Mouse (Mus musculus): ENCODE data around the gene Ttll1. TPM values are rescaled to one million over a fixed set of nuclear protein-coding genes. Genes with fewer than 3 reads are reported as not detected.

Gene Ttll1
- polyA plus RNA-seq, 1 experiment from 2014 or later: 101 TPM

- no peak overlapping the region for H3K27ac ChIP-seq (replicated peaks)
- H3K4me2 ChIP-seq (replicated peaks): no peak overlapping the region
- 75% methylated on average over 6 of the region's 6 CpGs for WGBS
- H3K4me3 ChIP-seq: no peak overlapping the region
- no peaks in the 10 kb centered on the region for H3K27me3 ChIP-seq
- H3K4me1 ChIP-seq: no peaks in the 10 kb centered on the region
- ATAC-seq (replicated peaks): no peak
- H3K36me3 ChIP-seq: peaks cover 88% of the 10 kb centered on the region
- no peaks in the 10 kb centered on the region for H3K9me3 ChIP-seq
- H3K9ac ChIP-seq (replicated peaks): no peak overlapping the region
Observed at GRCm38 (mm10) chr15:83494572-83494920, 16.1 kb downstream of the Ttll1 start.

- Histone ChIP-seq H3K36me3 (peaks cover 90% of the 10 kb centered on the region), H3K27ac (replicated peaks) (no peak overlapping the region), H3K9me3 (no peaks in the 10 kb centered on the region), H3K4me1 (no peaks in the 10 kb centered on the region), H3K27me3 (no peaks in the 10 kb centered on the region), H3K4me2 (replicated peaks) (no peak overlapping the region), H3K9ac (replicated peaks) (no peak overlapping the region), H3K4me3 (no peak overlapping the region)
- 82% methylated on average over 7 of the region's 7 CpGs for WGBS
- ATAC-seq (replicated peaks): no peak
Observed at GRCm38 (mm10) chr15:83493856-83494571, 16.7 kb downstream of the Ttll1 start.

GRCm38 (mm10) chr15:83491891-83492290 lies 18.8 kb downstream of the Ttll1 start:
- Histone ChIP-seq H3K4me3 (no peak overlapping the region), H3K4me2 (replicated peaks) (no peak overlapping the region), H3K4me1 (no peaks in the 10 kb centered on the region), H3K36me3 (peaks cover 80% of the 10 kb centered on the region), H3K27me3 (no peaks in the 10 kb centered on the region), H3K9ac (replicated peaks) (no peak overlapping the region), H3K27ac (replicated peaks) (no peak overlapping the region), H3K9me3 (no peaks in the 10 kb centered on the region)
- WGBS: 85% methylated on average over 5 of the region's 5 CpGs
- no peak for ATAC-seq (replicated peaks)

- Histone ChIP-seq H3K9me3 (no peaks in the 10 kb centered on the region), H3K27me3 (no peaks in the 10 kb centered on the region), H3K27ac (replicated peaks) (no peak overlapping the region), H3K4me1 (no peaks in the 10 kb centered on the region), H3K4me3 (no peak overlapping the region), H3K9ac (replicated peaks) (no peak overlapping the region), H3K36me3 (peaks cover 73% of the 10 kb centered on the region), H3K4me2 (replicated peaks) (no peak overlapping the region)
- ATAC-seq (replicated peaks): no peak
- 93% methylated on average over 20 of the region's 20 CpGs for WGBS
Observed at GRCm38 (mm10) chr15:83489471-83489870, 21.2 kb downstream of the Ttll1 start.

GRCm38 (mm10) chr15:83487477-83488115 lies 23.1 kb downstream of the Ttll1 start:
- 65% methylated on average over 9 of the region's 9 CpGs for WGBS
- no peaks in the 10 kb centered on the region for H3K4me1 ChIP-seq
- no peak overlapping the region for H3K9ac ChIP-seq (replicated peaks)
- no peaks in the 10 kb centered on the region for H3K9me3 ChIP-seq
- no peak overlapping the region for H3K4me3 ChIP-seq
- peaks cover 64% of the 10 kb centered on the region for H3K36me3 ChIP-seq
- ATAC-seq (replicated peaks): no peak
- no peaks in the 10 kb centered on the region for H3K27me3 ChIP-seq
- H3K27ac ChIP-seq (replicated peaks): no peak overlapping the region
- no peak overlapping the region for H3K4me2 ChIP-seq (replicated peaks)

GRCm38 (mm10) chr15:83484311-83484710 lies 26.4 kb downstream of the Ttll1 start:
- H3K9ac ChIP-seq (replicated peaks): no peak overlapping the region
- no peaks in the 10 kb centered on the region for H3K27me3 ChIP-seq
- no peak overlapping the region for H3K4me3 ChIP-seq
- H3K4me1 ChIP-seq: no peaks in the 10 kb centered on the region
- H3K9me3 ChIP-seq: no peaks in the 10 kb centered on the region
- ATAC-seq (replicated peaks): no peak
- H3K27ac ChIP-seq (replicated peaks): no peak overlapping the region
- H3K4me2 ChIP-seq (replicated peaks): no peak overlapping the region
- WGBS: 91% methylated on average over 10 of the region's 10 CpGs
- H3K36me3 ChIP-seq: peaks cover 37% of the 10 kb centered on the region

- no peak overlapping the region for H3K4me3 ChIP-seq
- H3K4me1 ChIP-seq: no peaks in the 10 kb centered on the region
- no peak overlapping the region for H3K27ac ChIP-seq (replicated peaks)
- peaks cover 29% of the 10 kb centered on the region for H3K36me3 ChIP-seq
- H3K4me2 ChIP-seq (replicated peaks): no peak overlapping the region
- no peaks in the 10 kb centered on the region for H3K9me3 ChIP-seq
- 37% methylated on average over 2 of the region's 2 CpGs for WGBS
- H3K27me3 ChIP-seq: no peaks in the 10 kb centered on the region
- no peak for ATAC-seq (replicated peaks)
- no peak overlapping the region for H3K9ac ChIP-seq (replicated peaks)
Observed at GRCm38 (mm10) chr15:83483482-83483881, 27.2 kb downstream of the Ttll1 start.

GRCm38 (mm10) chr15:83482645-83483224 lies 28.0 kb downstream of the Ttll1 start:
- Histone ChIP-seq H3K9ac (replicated peaks) (no peak overlapping the region), H3K4me2 (replicated peaks) (no peak overlapping the region), H3K36me3 (peaks cover 29% of the 10 kb centered on the region), H3K4me3 (no peak overlapping the region), H3K27ac (replicated peaks) (no peak overlapping the region), H3K9me3 (no peaks in the 10 kb centered on the region), H3K4me1 (no peaks in the 10 kb centered on the region), H3K27me3 (no peaks in the 10 kb centered on the region)
- 84% methylated on average over 8 of the region's 8 CpGs for WGBS
- no peak for ATAC-seq (replicated peaks)

GRCm38 (mm10) chr15:83481236-83481780 lies 29.4 kb downstream of the Ttll1 start:
- Histone ChIP-seq H3K4me3 (no peak overlapping the region), H3K9me3 (no peaks in the 10 kb centered on the region), H3K27me3 (no peaks in the 10 kb centered on the region), H3K27ac (replicated peaks) (no peak overlapping the region), H3K4me1 (no peaks in the 10 kb centered on the region), H3K9ac (replicated peaks) (no peak overlapping the region), H3K36me3 (peaks cover 17% of the 10 kb centered on the region), H3K4me2 (replicated peaks) (no peak overlapping the region)
- no peak for ATAC-seq (replicated peaks)
- WGBS: 71% methylated on average over 10 of the region's 10 CpGs

GRCm38 (mm10) chr15:83479818-83480217 lies 30.9 kb downstream of the Ttll1 start:
- H3K9me3 ChIP-seq: no peaks in the 10 kb centered on the region
- no peak overlapping the region for H3K27ac ChIP-seq (replicated peaks)
- ATAC-seq (replicated peaks): no peak
- H3K4me3 ChIP-seq: no peak overlapping the region
- peaks cover 8% of the 10 kb centered on the region for H3K36me3 ChIP-seq
- no peak overlapping the region for H3K9ac ChIP-seq (replicated peaks)
- WGBS: 81% methylated on average over 4 of the region's 4 CpGs
- no peak overlapping the region for H3K4me2 ChIP-seq (replicated peaks)
- H3K27me3 ChIP-seq: no peaks in the 10 kb centered on the region
- no peaks in the 10 kb centered on the region for H3K4me1 ChIP-seq

- WGBS: 80% methylated on average over 3 of the region's 3 CpGs
- no peaks in the 10 kb centered on the region for H3K36me3 ChIP-seq
Observed at GRCm38 (mm10) chr15:83478096-83478495, 32.6 kb downstream of the Ttll1 start.

GRCm38 (mm10) chr15:83476593-83477273 lies 34.0 kb downstream of the Ttll1 start:
- no peaks in the 10 kb centered on the region for H3K27me3 ChIP-seq
- H3K9me3 ChIP-seq: no peaks in the 10 kb centered on the region
- no peak overlapping the region for H3K4me3 ChIP-seq
- no peak for ATAC-seq (replicated peaks)
- WGBS: 90% methylated on average over 12 of the region's 12 CpGs
- H3K4me1 ChIP-seq: no peaks in the 10 kb centered on the region
- no peak overlapping the region for H3K4me2 ChIP-seq (replicated peaks)
- no peaks in the 10 kb centered on the region for H3K36me3 ChIP-seq
- no peak overlapping the region for H3K27ac ChIP-seq (replicated peaks)
- H3K9ac ChIP-seq (replicated peaks): no peak overlapping the region

More at GRCm38 (mm10) chr15:83478096-83478495, 32.6 kb downstream of the Ttll1 start:
- Histone ChIP-seq H3K4me2 (replicated peaks) (no peak overlapping the region), H3K9me3 (no peaks in the 10 kb centered on the region), H3K27ac (replicated peaks) (no peak overlapping the region), H3K9ac (replicated peaks) (no peak overlapping the region), H3K4me1 (no peaks in the 10 kb centered on the region), H3K4me3 (no peak overlapping the region), H3K27me3 (no peaks in the 10 kb centered on the region)
- no peak for ATAC-seq (replicated peaks)

Data from forebrain, embryonic 15.5 days (tissue).